25 mouse cellular contexts compared by ENCODE assay signal in genomic region chr3:44715463-44715862, GRCm38 (mm10).
"Had no signal": no experiment of that assay in that cellular context is flagged by ENCODE, and none has a peak within 500 bp of the region (broad histone marks: within the 10 kb centered on the region; RNA-seq: fewer than 3 reads in every experiment).

No protein-coding gene starts in this region.

- H3K27ac ChIP-seq: embryonic facial prominence, embryonic 10.5 days; embryonic facial prominence, embryonic 12.5 days; embryonic facial prominence, embryonic 13.5 days; embryonic facial prominence, embryonic 15.5 days; forebrain, embryonic 10.5 days; forebrain, embryonic 12.5 days; forebrain, embryonic 13.5 days; forebrain, embryonic 15.5 days; gastrocnemius, adult 2 months; heart, adult 2 months had no signal

- H3K9ac ChIP-seq: embryonic facial prominence, embryonic 12.5 days; embryonic facial prominence, embryonic 13.5 days; embryonic facial prominence, embryonic 15.5 days; forebrain, embryonic 12.5 days; forebrain, embryonic 13.5 days; forebrain, embryonic 15.5 days; forebrain, postnatal 0 days had no signal

- H3K27me3 ChIP-seq: embryonic facial prominence, embryonic 12.5 days; embryonic facial prominence, embryonic 13.5 days; embryonic facial prominence, embryonic 15.5 days; forebrain, embryonic 12.5 days; forebrain, embryonic 13.5 days; forebrain, embryonic 15.5 days had no signal

- H3K4me1 ChIP-seq: embryonic facial prominence, embryonic 10.5 days; embryonic facial prominence, embryonic 12.5 days; embryonic facial prominence, embryonic 13.5 days; embryonic facial prominence, embryonic 15.5 days; forebrain, embryonic 10.5 days; forebrain, embryonic 12.5 days; forebrain, embryonic 13.5 days; forebrain, embryonic 15.5 days had no signal

- DNase-seq: cerebellum, adult 9-10 months; cerebellum, adult 9-11 months; cerebellum, postnatal 10 days; cerebellum, postnatal 14 days; cerebellum, postnatal 25 days; cerebellum, postnatal 36 days; embryo, embryonic 11 days; forebrain, postnatal 0 days; gastrocnemius, adult 2 months; gastrocnemius, postnatal 10 days; gastrocnemius, postnatal 14 days; gastrocnemius, postnatal 25 days; gastrocnemius, postnatal 36 days; heart, adult 11 months; heart, adult 18-20 months; heart, adult 2 months had no signal

- H3K9me3 ChIP-seq: embryonic facial prominence, embryonic 10.5 days; embryonic facial prominence, embryonic 12.5 days; embryonic facial prominence, embryonic 13.5 days; embryonic facial prominence, embryonic 15.5 days; forebrain, embryonic 10.5 days; forebrain, embryonic 12.5 days; forebrain, embryonic 13.5 days; forebrain, embryonic 15.5 days had no signal

- H3K4me3 ChIP-seq: embryonic facial prominence, embryonic 10.5 days; embryonic facial prominence, embryonic 12.5 days; embryonic facial prominence, embryonic 13.5 days; embryonic facial prominence, embryonic 15.5 days; erythroblast, embryonic 14.5 days; forebrain, embryonic 10.5 days; forebrain, embryonic 12.5 days; forebrain, embryonic 13.5 days; forebrain, embryonic 15.5 days; gastrocnemius, adult 2 months; heart, adult 2 months had no signal

- H3K4me2 ChIP-seq: embryonic facial prominence, embryonic 12.5 days; embryonic facial prominence, embryonic 13.5 days; embryonic facial prominence, embryonic 15.5 days; forebrain, embryonic 12.5 days; forebrain, embryonic 13.5 days; forebrain, embryonic 15.5 days had no signal

- H3K36me3 ChIP-seq: embryonic facial prominence, embryonic 10.5 days; embryonic facial prominence, embryonic 12.5 days; embryonic facial prominence, embryonic 13.5 days; embryonic facial prominence, embryonic 15.5 days; forebrain, embryonic 10.5 days; forebrain, embryonic 12.5 days; forebrain, embryonic 15.5 days had no signal
